Mouse (Mus musculus): Measurements from ENCODE around the gene Polr3c.
"Not testable (repeated sequence)": the region's sequence is repeated elsewhere in the genome, so short reads cannot be mapped to it uniquely, and the experiment has no call there.

The Polr3c gene

GRCm38 (mm10) chr3:96678456-96678855 is 49.0 kb downstream of the Polr3c start:
- DNase-seq (ENCODE audit: low read depth): no peak

DNA sequence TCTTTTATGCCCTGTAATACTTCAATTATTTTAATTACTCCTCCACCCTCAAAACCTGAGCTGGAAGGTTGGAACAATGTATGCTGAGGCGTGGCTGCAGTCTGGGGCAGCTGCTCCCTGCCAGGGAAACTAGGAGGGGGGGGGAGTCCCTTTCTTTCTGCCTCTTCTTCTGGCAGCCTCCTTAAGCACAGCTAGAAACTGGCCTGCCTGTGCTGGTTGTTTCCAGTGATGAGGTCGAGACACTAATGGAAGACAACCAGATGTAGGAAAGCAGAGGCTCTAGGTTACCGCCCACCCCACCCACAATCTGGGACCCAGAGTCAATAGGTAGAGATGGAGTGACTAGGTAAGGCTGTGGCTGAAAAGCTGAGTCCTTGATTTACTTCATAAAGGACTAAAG is 51.7 kb downstream of the Polr3c start:
- DNase-seq (ENCODE audit: low read depth): no peak

GRCm38 (mm10) chr3:96675171-96675570 is 52.3 kb downstream of the Polr3c start:
- no peak for DNase-seq (ENCODE audit: low read depth)

- DNase-seq (ENCODE audit: low read depth): no peak
These were observed 53.0 kb downstream of the Polr3c start for GRCm38 (mm10) chr3:96674442-96674841.

DNA sequence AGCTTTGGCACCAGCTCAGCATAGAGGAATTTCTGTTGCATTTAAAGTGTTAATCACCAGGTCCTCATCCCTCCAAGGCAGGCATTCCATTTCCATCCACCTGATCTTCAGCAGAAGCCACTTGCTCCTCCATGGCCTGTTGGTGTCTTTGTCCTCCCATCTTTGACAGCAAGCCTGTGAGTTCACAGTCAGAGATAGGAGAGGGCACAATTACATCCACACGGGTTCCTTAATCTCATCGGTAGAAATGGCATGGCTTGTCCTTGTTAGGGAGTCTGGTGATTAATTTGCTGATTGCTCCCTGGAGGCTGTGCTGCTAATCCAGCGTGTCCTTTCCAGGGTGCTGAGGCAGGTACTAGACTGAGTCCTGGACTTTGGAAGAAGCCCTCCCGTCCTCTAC is 53.9 kb downstream of the Polr3c start:
- DNase-seq (ENCODE audit: low read depth): no peak

DNA sequence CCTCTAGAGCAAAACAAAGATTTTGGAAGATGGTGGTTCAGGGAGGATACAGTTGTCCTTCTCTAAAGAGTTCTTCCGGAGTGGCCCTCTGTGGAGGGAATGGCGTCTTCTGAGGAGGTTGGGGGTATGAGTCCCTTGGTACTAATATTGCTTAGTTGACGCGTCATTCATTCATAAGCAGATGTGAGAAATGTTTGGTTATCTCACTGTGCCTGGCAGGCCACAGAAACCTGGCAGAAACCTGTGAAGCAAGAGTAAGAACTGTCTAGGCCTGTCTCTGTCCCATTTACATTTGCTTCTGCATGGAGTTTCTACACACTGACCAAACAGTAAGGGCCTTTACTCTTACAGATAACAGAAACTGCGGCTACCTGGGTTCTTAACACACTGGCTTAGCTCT is 55.9 kb downstream of the Polr3c start:
- DNase-seq (ENCODE audit: low read depth): no peak

DNA sequence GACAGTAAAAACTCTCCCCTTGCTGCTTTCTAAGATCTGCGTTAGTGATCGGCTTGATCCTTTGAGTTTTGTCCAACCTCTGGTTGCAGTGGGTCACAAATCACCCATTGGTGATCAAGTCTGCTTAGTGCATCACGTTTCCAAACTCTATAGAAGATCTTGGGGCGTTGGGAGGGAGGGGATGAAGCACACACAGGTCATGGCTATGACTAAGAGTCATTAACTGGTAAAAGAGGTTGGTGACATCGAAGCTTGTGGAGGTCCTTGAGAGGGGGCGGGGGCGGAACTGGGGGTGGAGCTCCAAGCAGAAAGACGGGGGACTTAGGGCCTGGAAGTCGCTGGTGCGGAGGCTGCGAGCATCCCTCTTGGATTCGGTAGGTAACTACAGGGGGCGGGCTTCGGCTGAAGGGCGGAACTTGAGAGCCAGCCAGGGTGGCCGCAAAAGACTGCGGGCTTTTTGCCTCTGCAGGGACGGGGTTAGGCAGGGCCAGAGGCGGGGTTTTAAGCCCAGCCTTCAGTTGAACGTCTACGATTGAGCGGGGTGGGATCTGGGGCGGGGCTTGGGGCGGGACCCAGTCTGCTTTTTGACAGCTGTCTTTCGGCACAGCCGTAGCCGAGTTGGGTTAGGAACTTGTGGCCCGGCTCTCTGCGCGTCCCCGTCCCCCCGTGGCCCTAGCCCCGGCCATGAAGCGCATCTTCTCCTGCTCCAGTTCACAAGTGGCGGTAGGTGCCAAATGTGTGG is 57.5 kb downstream of the Polr3c start, which contains the start of gene Ankrd35:
Ankrd35 (plus strand) TSS at position 405 of the 742 bp plus-strand sequence.
- DNase-seq (ENCODE audit: low read depth): peak; percentile 77

GRCm38 (mm10) chr3:96668424-96669067 is 58.9 kb downstream of the Polr3c start:
- no peak for DNase-seq (ENCODE audit: low read depth)

DNA sequence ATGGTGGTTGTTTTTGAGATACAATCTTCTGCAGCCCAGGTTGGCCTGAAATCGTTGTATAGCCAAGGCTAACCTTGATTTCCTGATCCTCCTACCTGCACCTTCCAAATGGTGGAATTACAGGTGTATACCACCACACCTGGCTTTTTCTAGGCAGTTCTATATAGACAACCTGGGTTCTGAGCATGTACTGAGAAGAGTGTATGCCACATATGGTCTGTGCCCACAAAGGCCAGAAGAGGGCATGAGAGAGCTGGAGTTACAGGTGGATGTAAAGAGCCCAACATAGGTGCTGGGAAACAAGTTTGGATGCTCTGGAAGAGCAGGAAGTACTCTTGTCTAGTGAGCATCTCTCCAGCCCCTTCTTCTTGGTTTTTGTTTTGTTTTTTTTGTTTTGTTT is 60.1 kb downstream of the Polr3c start:
- DNase-seq (ENCODE audit: low read depth): no peak

GRCm38 (mm10) chr3:96666916-96667315 is 60.5 kb downstream of the Polr3c start:
- no peak for DNase-seq (ENCODE audit: low read depth)

GRCm38 (mm10) chr3:96665732-96666363 is 61.6 kb downstream of the Polr3c start:
- not testable (repeated sequence) for DNase-seq (ENCODE audit: low read depth)

DNA sequence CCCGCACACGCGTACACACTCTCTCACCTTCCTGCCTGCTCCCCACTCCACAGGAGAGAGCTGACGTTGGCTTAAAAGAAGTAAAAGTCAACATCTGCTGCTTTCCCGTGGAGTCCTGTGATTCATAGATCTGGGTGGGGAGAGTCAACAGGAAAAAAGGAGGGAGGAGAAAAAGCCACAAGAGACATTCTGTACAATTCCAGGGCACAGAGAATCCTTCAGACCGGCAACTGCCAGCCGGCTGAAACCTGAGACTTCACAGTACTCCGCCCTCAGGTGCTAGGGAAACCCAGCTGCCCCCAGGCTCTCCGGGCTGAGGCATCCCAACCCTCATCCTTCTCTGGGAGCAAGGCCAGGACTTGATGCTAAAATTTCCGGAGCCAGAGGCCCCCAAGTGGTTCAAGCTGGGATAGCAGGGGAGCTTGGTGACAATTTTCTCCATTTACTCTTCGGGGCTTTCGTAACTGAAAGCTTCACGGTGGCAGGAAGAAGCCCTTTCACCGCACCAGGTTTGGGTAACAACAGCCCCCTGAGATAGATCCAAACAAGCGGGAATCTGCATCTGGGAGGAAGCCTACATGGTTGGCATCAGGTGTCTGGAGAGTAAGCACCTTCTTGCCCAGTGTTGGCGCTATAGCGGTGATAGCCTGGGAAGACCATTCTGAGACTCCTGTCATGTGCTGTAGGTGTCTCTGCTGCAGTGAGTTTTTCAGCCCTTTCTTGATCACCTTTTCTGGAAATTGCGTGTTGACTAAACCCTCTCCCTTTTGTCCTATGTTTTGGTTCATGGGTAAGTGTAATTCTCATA is 63.8 kb downstream of the Polr3c start:
- DNase-seq (ENCODE audit: low read depth): peak; percentile 90

DNA sequence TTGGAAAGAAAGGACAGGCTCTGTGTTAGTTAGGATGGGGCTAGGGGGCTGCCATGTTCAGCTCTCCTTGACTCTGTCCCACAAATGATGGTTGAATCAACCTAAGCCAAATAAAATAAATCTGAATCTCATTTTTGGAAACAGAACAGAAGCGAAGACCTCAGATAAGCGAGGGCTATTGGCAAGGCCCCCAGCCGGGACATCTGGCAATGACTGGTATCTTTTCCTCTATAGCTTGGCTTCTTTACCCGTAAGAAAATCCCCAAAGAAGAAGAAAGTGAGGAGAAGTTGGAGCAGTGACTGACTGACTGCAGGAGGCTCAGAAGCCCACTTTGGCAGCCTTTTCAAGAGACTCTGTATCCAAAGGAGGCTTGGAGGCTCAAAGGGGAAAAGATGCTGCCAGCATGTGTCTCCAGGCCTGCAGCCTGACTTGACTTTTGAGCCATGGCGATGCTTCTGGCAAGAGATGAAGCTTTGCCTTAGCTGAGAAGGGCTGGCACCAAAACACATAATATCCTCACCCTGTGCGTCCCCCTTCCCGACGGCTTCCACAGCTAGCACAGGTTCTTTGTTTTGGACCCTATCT is 64.6 kb downstream of the Polr3c start:
- no peak for DNase-seq (ENCODE audit: low read depth)

All from fibroblast of lung, adult 2 months (primary cell).